Mouse (Mus musculus): Measurements from ENCODE around the gene Pi4kb.

Pi4kb gene

DNA sequence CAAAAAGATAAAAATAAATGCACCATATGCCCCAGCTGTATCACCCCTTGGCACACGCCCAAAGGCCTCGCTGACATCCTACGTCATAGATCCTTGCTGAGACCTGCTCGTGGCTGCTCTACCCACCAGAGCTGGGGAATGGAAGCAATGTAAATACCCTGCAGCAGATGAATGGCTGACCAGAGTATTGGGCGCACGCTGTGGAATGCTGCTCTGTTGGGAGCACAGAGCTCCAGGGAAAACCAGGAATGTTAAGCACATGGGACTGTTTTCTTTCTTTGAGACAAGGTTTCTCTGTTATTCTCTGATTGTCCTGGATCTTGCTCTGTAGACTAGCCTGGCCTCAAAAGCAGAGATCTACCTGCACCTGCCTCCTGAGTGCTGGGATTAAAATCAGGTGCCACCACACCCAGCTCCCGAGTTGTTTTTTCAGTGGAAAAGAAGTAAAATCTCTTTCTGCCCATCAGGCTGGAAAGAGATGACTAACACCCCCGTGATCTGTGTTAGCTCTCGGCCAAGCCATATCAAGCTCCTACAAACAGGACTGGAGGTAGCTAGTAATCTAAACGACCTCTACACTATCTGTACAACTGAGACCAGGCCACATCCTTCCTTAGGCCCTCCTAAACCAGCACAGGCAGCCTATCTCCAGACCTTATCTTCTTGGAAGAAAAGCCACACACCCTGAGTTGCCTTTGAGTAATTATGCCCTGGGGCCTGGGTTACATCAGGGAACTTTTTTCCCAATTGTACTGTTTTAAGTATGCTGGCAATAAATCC, 80.1 kb downstream of the Pi4kb start:
- 0 out of 2 replicates have a peak, but pooled peaks have one; percentile 4 for ATAC-seq (ENCODE audit: low TSS enrichment)

DNA sequence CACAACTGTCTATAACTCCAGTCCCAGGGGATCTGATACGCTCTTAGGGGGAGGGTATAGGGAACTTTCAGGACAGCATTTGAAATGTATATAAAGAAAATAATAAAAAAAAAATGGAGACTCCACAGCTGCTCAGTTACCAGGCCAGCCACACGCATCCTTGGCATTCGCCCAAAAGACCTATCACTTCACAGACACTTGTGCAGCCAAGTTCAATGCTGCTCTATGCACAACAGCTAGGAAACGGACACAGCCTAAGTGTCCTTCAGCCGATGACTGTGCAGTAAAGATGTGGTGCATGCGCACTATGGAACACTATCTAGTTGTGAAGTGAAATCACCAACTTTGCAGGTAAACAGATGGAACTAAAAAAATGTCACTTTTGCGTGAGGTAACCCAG, 81.7 kb downstream of the Pi4kb start:
- ATAC-seq (ENCODE audit: low TSS enrichment): no peak

All from frontal cortex, adult (tissue).